Mouse (Mus musculus): Measurements from ENCODE around the gene Nck2.

Gene Nck2

DNA sequence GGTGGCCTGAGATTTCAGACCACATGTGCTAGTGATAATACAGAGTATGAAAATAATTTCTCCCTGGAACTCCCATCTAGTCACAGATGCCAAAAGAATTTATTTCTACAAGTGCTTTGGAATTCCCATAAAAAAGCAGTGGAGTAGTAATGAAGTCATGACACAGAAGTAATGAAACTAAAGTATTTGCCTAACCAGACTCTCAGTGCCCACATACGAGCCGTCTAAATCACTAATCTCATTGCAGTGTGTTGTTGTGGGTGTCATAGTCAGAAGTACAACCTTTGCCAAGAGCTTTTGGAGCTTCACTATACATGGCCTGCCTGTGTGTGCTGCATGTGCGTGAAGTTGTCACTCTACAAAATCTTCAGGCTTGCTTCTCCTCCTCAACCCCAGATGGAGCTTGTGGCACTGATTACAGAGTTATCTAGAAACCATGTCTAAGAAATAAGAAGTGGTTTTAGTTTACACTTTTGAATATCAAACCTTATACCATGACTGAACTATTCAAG lies 130.5 kb downstream of the Nck2 start:
- DNase-seq (ENCODE audit: low spot score in 2 of 2) = no peak

DNA sequence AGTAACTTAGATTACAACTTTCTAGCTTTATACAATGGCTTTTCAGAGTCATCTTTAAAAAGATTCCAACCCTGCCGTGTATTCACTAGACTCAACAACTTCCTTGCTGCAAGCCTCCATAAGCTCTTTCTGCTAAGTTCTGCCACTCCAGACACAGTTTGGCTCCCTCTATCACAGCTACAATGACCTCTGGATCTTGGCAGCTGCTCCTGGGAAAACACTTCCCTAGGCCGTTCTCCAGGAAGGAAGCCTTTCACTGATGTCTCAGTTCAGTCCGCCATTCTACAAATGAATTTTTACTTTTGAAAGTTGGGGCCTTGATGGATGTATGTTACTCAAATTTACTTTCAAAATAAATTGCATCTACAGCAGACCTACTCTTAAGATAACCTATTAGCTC lies 133.0 kb downstream of the Nck2 start:
- no peak for DNase-seq (ENCODE audit: low spot score in 2 of 2)

GRCm38 (mm10) chr1:43583564-43583963 lies 139.2 kb downstream of the Nck2 start:
- DNase-seq (ENCODE audit: low spot score in 2 of 2) = no peak

GRCm38 (mm10) chr1:43589001-43589400 lies 144.6 kb downstream of the Nck2 start:
- no peak for DNase-seq (ENCODE audit: low spot score in 2 of 2)

DNA sequence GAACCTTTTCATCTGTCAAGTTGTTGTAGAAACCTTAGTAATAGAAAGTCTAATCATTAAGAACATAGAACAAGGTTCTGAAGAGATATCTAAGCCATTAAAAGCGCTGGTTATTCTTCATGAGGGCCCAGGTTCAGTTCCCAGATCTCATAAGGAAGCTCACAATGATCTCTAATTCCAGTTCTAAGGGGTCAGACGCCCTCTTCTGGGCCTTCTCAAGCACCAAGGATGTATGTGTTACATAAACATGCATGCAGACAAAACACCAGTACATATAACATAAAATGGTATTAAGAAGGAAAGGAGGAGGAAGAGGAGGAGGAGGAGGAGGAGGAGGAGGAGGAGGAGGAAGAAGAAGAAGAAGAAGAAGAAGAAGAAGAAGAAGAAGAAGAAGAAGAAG lies 145.5 kb downstream of the Nck2 start:
- no peak for DNase-seq (ENCODE audit: low spot score in 2 of 2)

DNA sequence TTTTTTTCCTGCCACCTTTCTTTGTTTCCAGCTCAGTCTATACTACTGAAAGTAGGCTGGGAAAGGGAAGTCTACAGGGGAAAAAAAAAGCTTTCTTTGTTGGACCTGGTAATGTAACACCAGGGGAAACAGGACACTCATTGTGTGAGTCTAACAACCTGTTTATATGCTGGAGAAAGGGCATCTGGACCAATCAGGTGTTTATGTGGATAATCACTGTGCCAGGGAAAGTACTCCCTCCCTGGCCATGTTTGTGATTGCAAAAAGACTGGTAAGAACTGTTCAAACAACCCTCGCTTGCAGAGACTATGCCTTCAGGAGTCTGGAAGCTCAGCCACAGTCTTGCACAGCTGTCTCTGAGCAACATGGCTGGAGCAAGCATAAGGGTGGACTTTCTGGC lies 146.3 kb downstream of the Nck2 start:
- DNase-seq (ENCODE audit: low spot score in 2 of 2) = no peak

GRCm38 (mm10) chr1:43593069-43593468 lies 148.7 kb downstream of the Nck2 start:
- no peak for DNase-seq (ENCODE audit: low spot score in 2 of 2)

DNA sequence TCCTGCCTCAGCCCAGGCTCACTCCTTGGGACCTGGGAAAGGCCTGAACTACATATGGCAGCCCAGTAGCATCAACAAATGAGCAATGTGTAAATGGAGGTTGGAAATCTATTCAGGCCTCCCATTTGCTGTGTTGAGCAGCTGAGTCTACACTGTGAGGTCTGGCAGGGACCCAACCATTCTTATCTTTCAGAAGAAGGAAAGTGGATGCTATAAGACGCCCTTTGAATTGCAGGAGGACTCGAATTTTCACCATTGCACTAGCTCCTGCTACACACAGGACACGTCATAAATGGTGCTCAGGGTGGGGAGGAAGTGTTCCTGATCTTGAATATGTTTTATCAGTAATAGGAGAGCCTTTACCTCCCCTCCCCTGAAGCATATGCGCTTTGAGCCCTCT lies 150.4 kb downstream of the Nck2 start:
- DNase-seq (ENCODE audit: low spot score in 2 of 2) = no peak

- no peak for DNase-seq (ENCODE audit: low spot score in 2 of 2)
Measured at GRCm38 (mm10) chr1:43597731-43598130, 153.4 kb downstream of the Nck2 start.

GRCm38 (mm10) chr1:43599483-43599882 lies 155.1 kb downstream of the Nck2 start:
- DNase-seq (ENCODE audit: low spot score in 2 of 2) = no peak

DNA sequence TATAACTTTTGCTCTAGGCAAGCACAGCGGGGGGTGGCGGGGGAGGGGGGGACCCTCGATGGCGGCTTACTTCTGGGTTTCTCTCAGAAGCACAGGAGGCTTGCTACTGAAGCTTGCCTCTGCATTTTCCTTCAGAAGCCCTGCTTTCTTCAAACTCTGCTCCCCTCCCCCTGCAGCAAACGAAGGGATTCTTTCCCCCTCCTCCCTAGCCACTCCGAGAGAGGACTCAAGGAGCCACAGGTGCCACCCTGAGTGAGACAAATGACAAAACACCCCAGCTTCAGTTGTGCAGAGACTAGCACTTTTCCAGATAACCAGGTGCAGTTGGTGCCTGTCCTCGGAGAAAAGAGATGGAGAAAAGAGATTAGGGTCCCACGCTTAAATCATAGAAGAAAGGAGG lies 156.7 kb downstream of the Nck2 start:
- no peak for DNase-seq (ENCODE audit: low spot score in 2 of 2)

- DNase-seq (ENCODE audit: low spot score in 2 of 2) = no peak
Measured at GRCm38 (mm10) chr1:43615948-43616347, 171.6 kb downstream of the Nck2 start.
